Mouse (Mus musculus): ENCODE data around the gene Noc3l. TPM values are rescaled to one million over a fixed set of nuclear protein-coding genes. Genes with fewer than 3 reads are reported as not detected.

The Noc3l gene
- 6.9 and 7.7 TPM in 2 replicates for polyA plus RNA-seq (2015; fragmentation: Nextera tagmentation; extraction: Ambion mirVana)

- 1% methylated on average over 38 of the region's 38 CpGs for WGBS
- H3K36me3 ChIP-seq: peaks cover 15% of the 10 kb centered on the region
- H3K27ac ChIP-seq: no peak within 1 kb of the TSS
- no peaks in the 10 kb centered on the region for H3K27me3 ChIP-seq
- H3K4me1 ChIP-seq: peaks cover 9% of the 10 kb centered on the region
- H3K4me2 ChIP-seq: peak within 1 kb of the TSS; percentile 68
- no peaks in the 10 kb centered on the region for H3K9me3 ChIP-seq
- peak; percentile 95 for ATAC-seq (ENCODE audit: borderline replicate concordance, extremely low read depth, low FRiP score, low TSS enrichment)
- H3K4me3 ChIP-seq: peak within 1 kb of the TSS; percentile 85
- peak within 1 kb of the TSS; percentile 59 for H3K9ac ChIP-seq
Measured at GRCm38 (mm10) chr19:38818766-38819426, at the start of gene Noc3l. Gene Noc3l, minus strand, starts transcription at chr19:38819237.

GRCm38 (mm10) chr19:38862523-38862922 lies 43.5 kb upstream of the Noc3l start:
- Histone ChIP-seq H3K27ac (no peak overlapping the region), H3K4me3 (no peak overlapping the region), H3K4me1 (no peaks in the 10 kb centered on the region), H3K36me3 (no peaks in the 10 kb centered on the region), H3K9me3 (no peaks in the 10 kb centered on the region), H3K27me3 (no peaks in the 10 kb centered on the region), H3K4me2 (no peak overlapping the region), H3K9ac (no peak overlapping the region)
- no peak for ATAC-seq (ENCODE audit: borderline replicate concordance, extremely low read depth, low FRiP score, low TSS enrichment)
- WGBS: 90% methylated on average over 6 of the region's 6 CpGs

- WGBS: 95% methylated on average over 3 of the region's 3 CpGs
Measured at GRCm38 (mm10) chr19:38858224-38858623, 39.2 kb upstream of the Noc3l start.

DNA sequence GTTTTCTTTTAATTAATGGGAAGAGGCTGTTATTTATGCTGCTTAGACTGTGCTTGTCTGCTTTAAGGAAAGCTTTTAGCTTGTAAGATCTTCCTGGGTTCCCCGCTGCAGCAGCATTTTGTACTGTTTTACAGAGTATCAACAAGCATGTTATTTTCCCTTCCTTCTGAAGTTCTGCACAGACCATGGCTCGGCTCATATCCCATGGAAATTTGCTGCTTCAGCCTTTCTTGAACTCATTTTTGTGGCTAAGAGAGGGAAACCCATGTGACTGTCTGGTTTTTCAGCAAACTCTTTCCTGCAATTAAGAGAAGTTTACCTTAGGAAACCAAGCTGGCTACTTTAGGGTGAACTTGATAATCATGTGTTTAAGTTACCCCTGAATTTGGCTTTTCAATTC lies 27.3 kb upstream of the Noc3l start:
- Histone ChIP-seq H3K27me3 (no peaks in the 10 kb centered on the region), H3K9me3 (no peaks in the 10 kb centered on the region), H3K4me3 (no peak overlapping the region), H3K9ac (no peak overlapping the region), H3K36me3 (no peaks in the 10 kb centered on the region), H3K4me2 (no peak overlapping the region), H3K27ac (no peak overlapping the region), H3K4me1 (no peaks in the 10 kb centered on the region)
- no peak for ATAC-seq (ENCODE audit: borderline replicate concordance, extremely low read depth, low FRiP score, low TSS enrichment)
- 84% methylated on average over 2 of the region's 2 CpGs for WGBS

More at GRCm38 (mm10) chr19:38858224-38858623, 39.2 kb upstream of the Noc3l start:
- Histone ChIP-seq H3K27me3 (no peaks in the 10 kb centered on the region), H3K27ac (no peak overlapping the region), H3K36me3 (no peaks in the 10 kb centered on the region), H3K4me2 (no peak overlapping the region), H3K4me3 (no peak overlapping the region), H3K9ac (no peak overlapping the region), H3K4me1 (no peaks in the 10 kb centered on the region), H3K9me3 (no peaks in the 10 kb centered on the region)
- ATAC-seq (ENCODE audit: borderline replicate concordance, extremely low read depth, low FRiP score, low TSS enrichment): no peak

DNA sequence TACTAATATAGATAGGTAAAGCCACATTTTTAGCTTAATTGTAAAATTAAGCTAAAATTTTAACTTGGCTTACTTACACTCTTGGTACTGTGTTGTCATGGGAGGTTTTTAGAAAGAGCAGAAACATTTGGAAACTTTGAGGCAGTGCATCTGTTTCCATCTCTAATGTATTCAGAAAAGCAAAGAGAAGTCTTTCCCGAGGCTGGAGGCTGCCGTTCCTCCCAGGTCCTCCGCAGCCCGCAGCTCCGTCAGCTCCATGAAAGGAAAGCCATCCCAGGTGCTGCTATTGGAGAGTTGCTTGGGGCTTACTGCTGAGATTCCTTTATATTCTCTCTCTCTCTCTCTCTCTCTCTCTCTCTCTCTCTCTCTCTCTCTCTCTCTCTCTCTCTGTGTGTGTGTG lies 25.8 kb upstream of the Noc3l start:
- no peaks in the 10 kb centered on the region for H3K4me1 ChIP-seq
- WGBS: 74% methylated on average over 5 of the region's 5 CpGs

GRCm38 (mm10) chr19:38837171-38837641 lies 18.2 kb upstream of the Noc3l start:
- peak; percentile 58 for ATAC-seq (ENCODE audit: borderline replicate concordance, extremely low read depth, low FRiP score, low TSS enrichment)
- Histone ChIP-seq H3K4me3 (peak overlapping the region; percentile 84), H3K4me1 (0 out of 2 replicates have a peak, but pooled peaks cover 9% of the 10 kb centered on the region), H3K27ac (peak overlapping the region; percentile 91), H3K4me2 (peak overlapping the region; percentile 77), H3K9ac (peak overlapping the region; percentile 89), H3K27me3 (no peaks in the 10 kb centered on the region), H3K9me3 (no peaks in the 10 kb centered on the region), H3K36me3 (no peaks in the 10 kb centered on the region)
- 0% methylated on average over 54 of the region's 54 CpGs for WGBS

More for the DNA sequence above, 25.8 kb upstream of the Noc3l start:
- H3K4me2 ChIP-seq: no peak overlapping the region
- no peak overlapping the region for H3K9ac ChIP-seq
- no peak overlapping the region for H3K27ac ChIP-seq
- no peaks in the 10 kb centered on the region for H3K36me3 ChIP-seq
- ATAC-seq (ENCODE audit: borderline replicate concordance, extremely low read depth, low FRiP score, low TSS enrichment): no peak
- no peaks in the 10 kb centered on the region for H3K27me3 ChIP-seq
- H3K9me3 ChIP-seq: no peaks in the 10 kb centered on the region
- H3K4me3 ChIP-seq: no peak overlapping the region

GRCm38 (mm10) chr19:38836438-38837170 lies 17.6 kb upstream of the Noc3l start, which contains the start of gene Tbc1d12:
Gene Tbc1d12, plus strand, starts transcription at chr19:38836579.
- peak within 1 kb of the TSS; percentile 89 for H3K9ac ChIP-seq
- peak; percentile 92 for ATAC-seq (ENCODE audit: borderline replicate concordance, extremely low read depth, low FRiP score, low TSS enrichment)
- H3K27ac ChIP-seq: peak within 1 kb of the TSS; percentile 91
- under 1% methylated on average over 86 of the region's 101 CpGs for WGBS
- no peaks in the 10 kb centered on the region for H3K27me3 ChIP-seq
- no peaks in the 10 kb centered on the region for H3K36me3 ChIP-seq
- peak within 1 kb of the TSS; percentile 77 for H3K4me2 ChIP-seq
- H3K4me3 ChIP-seq: peak within 1 kb of the TSS; percentile 84
- H3K9me3 ChIP-seq: no peaks in the 10 kb centered on the region
- H3K4me1 ChIP-seq: 0 out of 2 replicates have a peak, but pooled peaks cover 9% of the 10 kb centered on the region

DNA sequence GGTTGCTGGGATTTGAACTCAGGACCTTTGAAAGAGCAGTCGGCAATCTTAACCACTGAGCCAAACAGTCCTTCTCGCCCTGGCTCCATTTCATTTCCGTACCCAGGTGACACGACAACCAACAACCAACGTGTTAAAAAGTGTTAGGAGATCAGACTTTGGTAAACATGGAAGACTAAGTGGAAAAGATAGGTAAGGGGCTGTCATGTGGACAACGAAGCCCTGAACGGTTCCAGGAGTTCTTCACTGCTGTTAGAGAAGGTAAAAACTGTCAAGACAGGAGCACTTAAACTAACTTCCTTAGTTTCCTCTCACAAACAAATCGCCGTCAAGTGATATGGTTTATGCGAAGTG lies 17.0 kb upstream of the Noc3l start:
- ATAC-seq (ENCODE audit: borderline replicate concordance, extremely low read depth, low FRiP score, low TSS enrichment): no peak
- no peaks in the 10 kb centered on the region for H3K27me3 ChIP-seq
- 0 out of 2 replicates have a peak, but pooled peaks cover 9% of the 10 kb centered on the region for H3K4me1 ChIP-seq
- peak overlapping the region; percentile 91 for H3K27ac ChIP-seq
- peak overlapping the region; percentile 77 for H3K4me2 ChIP-seq
- H3K9me3 ChIP-seq: no peaks in the 10 kb centered on the region
- H3K9ac ChIP-seq: peak overlapping the region; percentile 89
- 22% methylated on average over 10 of the region's 10 CpGs for WGBS
- no peaks in the 10 kb centered on the region for H3K36me3 ChIP-seq
- peak overlapping the region; percentile 84 for H3K4me3 ChIP-seq

GRCm38 (mm10) chr19:38833224-38833623 lies 14.2 kb upstream of the Noc3l start:
- no peaks in the 10 kb centered on the region for H3K9me3 ChIP-seq
- H3K27me3 ChIP-seq: no peaks in the 10 kb centered on the region
- 0 out of 2 replicates have a peak, but pooled peaks cover 6% of the 10 kb centered on the region for H3K4me1 ChIP-seq
- no peak overlapping the region for H3K4me2 ChIP-seq
- no peak overlapping the region for H3K9ac ChIP-seq
- no peak for ATAC-seq (ENCODE audit: borderline replicate concordance, extremely low read depth, low FRiP score, low TSS enrichment)
- H3K36me3 ChIP-seq: no peaks in the 10 kb centered on the region
- H3K4me3 ChIP-seq: no peak overlapping the region
- WGBS: 30% methylated on average over 1 of the region's 1 CpGs
- no peak overlapping the region for H3K27ac ChIP-seq

DNA sequence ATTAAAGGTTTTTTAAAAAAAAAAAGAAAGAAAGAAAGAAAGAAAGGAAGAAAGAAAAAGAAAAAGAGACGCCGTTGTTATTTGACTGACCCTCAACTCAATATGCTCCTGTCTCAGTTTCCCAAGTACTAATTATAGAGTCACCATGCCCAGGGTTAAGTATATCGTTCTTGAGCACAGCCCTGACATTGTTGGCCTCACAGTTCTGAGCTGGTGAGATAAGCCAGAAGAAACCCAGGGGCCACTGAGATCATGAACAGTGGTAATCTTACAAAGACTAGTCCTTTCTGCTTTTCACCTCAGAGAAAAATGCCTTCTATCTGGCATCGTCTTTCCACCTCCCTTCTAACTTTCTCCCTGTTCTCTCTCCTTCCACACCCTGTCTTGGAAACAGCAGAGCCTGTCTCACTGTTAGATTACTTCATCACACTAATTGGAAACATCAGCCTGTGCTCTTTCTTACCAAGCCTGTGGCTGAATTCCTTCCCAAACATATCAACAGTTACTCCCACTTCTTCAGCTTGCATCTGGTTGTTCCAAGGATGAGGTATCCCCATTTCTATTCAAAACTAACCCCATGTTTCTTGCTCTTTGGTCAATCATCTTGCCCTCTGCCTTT lies 1.3 kb upstream of the Noc3l start:
- Histone ChIP-seq H3K4me1 (peaks cover 9% of the 10 kb centered on the region), H3K27ac (no peak overlapping the region), H3K27me3 (no peaks in the 10 kb centered on the region), H3K9me3 (no peaks in the 10 kb centered on the region), H3K9ac (no peak overlapping the region), H3K4me3 (no peak overlapping the region), H3K4me2 (no peak overlapping the region), H3K36me3 (0 out of 2 replicates have a peak, but pooled peaks cover under 1% of the 10 kb centered on the region)
- no peak for ATAC-seq (ENCODE audit: borderline replicate concordance, extremely low read depth, low FRiP score, low TSS enrichment)
- 77% methylated on average over 4 of the region's 4 CpGs for WGBS

- H3K4me1 ChIP-seq: peaks cover 9% of the 10 kb centered on the region
- peaks cover 9% of the 10 kb centered on the region for H3K36me3 ChIP-seq
- no peaks in the 10 kb centered on the region for H3K9me3 ChIP-seq
- H3K27me3 ChIP-seq: no peaks in the 10 kb centered on the region
- H3K4me2 ChIP-seq: peak overlapping the region; percentile 68
- WGBS: 11% methylated on average over 16 of the region's 16 CpGs
- no peak overlapping the region for H3K27ac ChIP-seq
- ATAC-seq (ENCODE audit: borderline replicate concordance, extremely low read depth, low FRiP score, low TSS enrichment): peak; percentile 61; the same call in 1 of the 2 replicates
- H3K9ac ChIP-seq: peak overlapping the region; percentile 59
- H3K4me3 ChIP-seq: peak overlapping the region; percentile 85
Measured at GRCm38 (mm10) chr19:38819427-38819802, 378 bp upstream of the Noc3l start.
